Mouse (Mus musculus) left cerebral cortex, adult 9 months (tissue): ENCODE measurements at regions not wholly inside any gene's neighbourhood (a gene's known extent, or its start where the extent isn't known, plus 50 kb on each side); places are given as distances from the start of the nearest gene placed in this dataset.
A peak's percentile ranks its signal among the peaks of the same experiment; 100 is the strongest.

Source experiments
- DNase-seq, 2 experiments: peaks; one replicate each; pipeline ENCODE4 v3.0.0; 2022; ENCODE audit warnings: low spot score in 2 of 2

GRCm38 (mm10) chr2:103848923-103849700 lies 51.7 kb upstream of the Caprin1 start:
- DNase-seq: peak in 1 of 2 experiments; percentile 28

GRCm38 (mm10) chr2:103849766-103850530 lies 52.5 kb upstream of the Caprin1 start:
- DNase-seq: no peak

- DNase-seq: no peak
Measured at GRCm38 (mm10) chr2:103850531-103850816, 53.0 kb upstream of the Caprin1 start.

- DNase-seq: no peak
Measured at GRCm38 (mm10) chr2:103851171-103851570, 53.7 kb upstream of the Caprin1 start.

GRCm38 (mm10) chr2:103861226-103861625 lies 63.8 kb upstream of the Caprin1 start:
- DNase-seq: no peak

- DNase-seq: no peak
Measured at GRCm38 (mm10) chr2:103864254-103864653, 66.8 kb upstream of the Caprin1 start.

- peak in 1 of 2 experiments; percentile 61 for DNase-seq
Measured at GRCm38 (mm10) chr2:103865319-103866171, 68.1 kb upstream of the Caprin1 start.

- DNase-seq: no peak
Measured at GRCm38 (mm10) chr2:103867241-103867957, 70.0 kb upstream of the Caprin1 start.

GRCm38 (mm10) chr2:103867958-103868330 lies 70.5 kb upstream of the Caprin1 start:
- DNase-seq: no peak

- no peak for DNase-seq
Measured at GRCm38 (mm10) chr2:103868655-103869054, 71.2 kb upstream of the Caprin1 start.

GRCm38 (mm10) chr2:103871522-103872276 lies 74.2 kb upstream of the Caprin1 start:
- peak in 1 of 2 experiments; percentile 80 for DNase-seq

- DNase-seq: no peak
Measured at GRCm38 (mm10) chr2:103872277-103872636, 74.8 kb upstream of the Caprin1 start.

- DNase-seq: no peak
Measured at GRCm38 (mm10) chr2:103873381-103873780, 75.9 kb upstream of the Caprin1 start.

GRCm38 (mm10) chr2:103874466-103874865 lies 77.0 kb upstream of the Caprin1 start:
- DNase-seq: no peak

GRCm38 (mm10) chr2:103875754-103876153 lies 78.3 kb upstream of the Caprin1 start:
- DNase-seq: no peak

- no peak for DNase-seq
Measured at GRCm38 (mm10) chr2:103876236-103876635, 78.8 kb upstream of the Caprin1 start.

- DNase-seq: peak; percentile 30 to 65
Measured at GRCm38 (mm10) chr2:103881026-103881763, 76.6 kb upstream of the Lmo2 start.

- no peak for DNase-seq
Measured at GRCm38 (mm10) chr2:103884926-103885325, 72.9 kb upstream of the Lmo2 start.

GRCm38 (mm10) chr2:103888023-103888422 lies 69.8 kb upstream of the Lmo2 start:
- DNase-seq: no peak

GRCm38 (mm10) chr2:103891240-103891767 lies 66.5 kb upstream of the Lmo2 start:
- no peak for DNase-seq
